Mouse (Mus musculus): ENCODE data around the gene Slc25a18.

Gene Slc25a18

GRCm38 (mm10) chr6:120841754-120842153 lies 68.4 kb downstream of the Slc25a18 start:
- no peak for DNase-seq (ENCODE audit: low spot score in 2 of 2)

Data from frontal cortex, postnatal 36 days (tissue).